Mouse (Mus musculus) layer of hippocampus, adult 2 months (tissue): Measurements from ENCODE around the gene Gm11569. TPM values are rescaled to one million over a fixed set of nuclear protein-coding genes. Genes with fewer than 3 reads are reported as not detected.
"Not testable (repeated sequence)": the region's sequence is repeated elsewhere in the genome, so short reads cannot be mapped to it uniquely, and the experiment has no call there.

Source experiments
- DNase-seq, 2 experiments: peaks; one replicate each; pipeline ENCODE4 v3.0.0; 2022; ENCODE audit warnings: low spot score in 2 of 2
- H3K27ac ChIP-seq: fragments of 200-600 bp; 2 replicates; pipeline ENCODE4 v1.8.1; 2022
- H3K4me3 ChIP-seq: fragments of 200-600 bp; 2 replicates; pipeline ENCODE4 v1.8.1; 2022; ENCODE audit warnings: mild to moderate bottlenecking
- CTCF ChIP-seq: fragments of 200-600 bp; conservative IDR thresholded peaks from 2 replicates; pipeline ENCODE4 v1.8.1; 2022; ENCODE audit warnings: antibody characterized with exemption, mild to moderate bottlenecking, moderate library complexity
- long read RNA-seq, 2 experiments: library from polyadenylated mRNA; stranded (forward); transcript quantifications; one replicate each; pipeline ENCODE4 v2.0.0; 2021; ENCODE audit warnings: borderline mapping rate in 2 of 2
- total RNA-seq, 2 experiments: library from RNA; stranded (reverse); gene quantifications; 2 replicates each; pipeline ENCODE4 v1.2.3; 2021

Gm11569 gene
- total RNA-seq, result not detected
- long read RNA-seq, experiment 1, result 0 reads
- long read RNA-seq, experiment 2, result 0 reads

DNA sequence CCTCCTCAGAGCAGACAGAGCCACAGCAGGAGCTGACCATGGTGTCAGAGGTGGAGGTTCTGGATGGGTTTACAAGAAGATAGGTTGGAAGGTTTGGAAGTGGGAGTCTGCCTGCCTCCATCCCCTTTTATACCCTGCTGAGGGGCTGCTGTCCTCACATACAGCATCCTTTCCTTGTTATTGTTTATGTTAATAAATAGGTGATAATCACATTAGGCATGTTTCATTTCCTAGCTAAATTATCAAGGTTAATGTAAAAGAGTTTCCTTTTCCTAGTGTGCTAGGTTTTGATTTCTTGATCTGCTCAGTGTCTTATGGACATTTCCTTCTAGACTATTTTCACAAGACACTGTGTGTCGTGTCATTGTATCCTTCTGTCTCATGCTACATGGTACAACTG, at the start of gene Gm11569:
Gene Gm11569, minus strand, starts transcription at position 101 of the 400 bp plus-strand sequence.
- not testable (repeated sequence) for H3K27ac ChIP-seq, DNase-seq, H3K4me3 ChIP-seq

- TF ChIP-seq CTCF, result no peak
- DNase-seq, result no peak
- H3K4me3 ChIP-seq, result no peak overlapping the region
- no peak overlapping the region for H3K27ac ChIP-seq
These were observed 48.0 kb upstream of the Gm11569 start for GRCm38 (mm10) chr11:99846746-99847145.

DNA sequence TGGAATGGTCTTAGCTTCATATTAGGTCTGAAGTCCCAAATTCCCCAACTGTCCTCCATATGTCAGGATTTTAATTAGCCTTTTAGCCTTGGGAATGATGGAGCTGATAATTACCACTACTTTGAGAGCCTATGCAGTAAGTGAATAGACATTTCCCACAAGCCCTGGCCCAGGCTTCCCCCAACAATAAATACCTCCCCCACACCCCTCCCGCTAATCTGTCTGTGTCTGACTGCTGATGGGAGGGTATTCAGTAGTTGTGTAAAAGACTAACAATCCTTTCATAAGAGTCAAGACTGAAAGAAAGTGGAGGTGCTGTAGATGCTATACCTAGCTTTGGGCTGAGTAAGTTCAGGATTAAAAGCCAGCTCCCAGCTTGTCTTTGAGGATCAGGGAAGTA, 43.5 kb upstream of the Gm11569 start:
- no peak for TF ChIP-seq CTCF
- no peak overlapping the region for H3K4me3 ChIP-seq
- no peak overlapping the region for H3K27ac ChIP-seq
- DNase-seq, result no peak

DNA sequence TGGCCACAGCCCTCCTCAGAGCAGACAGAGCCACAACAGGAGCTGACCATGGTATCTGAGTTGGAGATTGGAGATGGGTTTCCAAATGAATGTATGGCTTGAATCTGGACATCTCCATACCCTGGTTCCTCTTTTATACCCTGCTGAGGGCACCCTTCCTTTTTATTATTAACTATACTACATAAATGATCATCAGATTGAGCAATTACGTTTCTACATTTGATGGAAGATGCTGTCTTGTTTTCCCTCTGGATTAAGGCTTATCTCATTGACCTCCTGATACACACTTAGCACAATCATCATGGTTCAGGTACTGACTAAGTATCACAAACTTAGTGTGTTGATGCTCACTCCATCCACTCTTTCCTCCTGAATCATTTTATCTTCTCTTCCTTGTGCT, 39.2 kb upstream of the Gm11569 start, which contains the start of gene 2300003K06Rik:
Gene 2300003K06Rik, minus strand, starts transcription at position 101 of the 400 bp plus-strand sequence.
- no peak for DNase-seq
- no peak within 1 kb of the TSS for H3K4me3 ChIP-seq
- no peak for TF ChIP-seq CTCF
- no peak within 1 kb of the TSS for H3K27ac ChIP-seq

DNA sequence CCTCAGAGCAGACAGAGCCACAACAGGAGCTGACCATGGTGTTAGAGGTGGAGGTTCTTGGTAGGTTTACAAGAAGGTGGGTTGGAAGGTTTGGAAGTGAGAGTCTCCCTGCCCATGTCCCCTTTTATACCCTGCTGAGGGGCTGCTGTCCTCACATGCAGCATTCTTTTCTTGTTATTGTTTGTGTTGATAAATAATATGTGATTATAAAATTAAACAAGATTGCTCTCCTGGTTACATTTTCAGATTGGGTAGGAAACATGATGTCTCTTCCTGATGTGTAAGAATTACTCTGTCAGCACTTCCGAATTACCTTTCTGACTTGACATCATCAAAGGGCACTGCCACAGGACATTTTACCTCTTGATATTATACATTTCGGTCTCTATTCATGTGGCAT, 16.8 kb upstream of the Gm11569 start, which contains the start of gene Gm11564:
Gene Gm11564, minus strand, starts transcription at position 101 of the 400 bp plus-strand sequence.
- not testable (repeated sequence) for H3K27ac ChIP-seq, H3K4me3 ChIP-seq, DNase-seq

DNA sequence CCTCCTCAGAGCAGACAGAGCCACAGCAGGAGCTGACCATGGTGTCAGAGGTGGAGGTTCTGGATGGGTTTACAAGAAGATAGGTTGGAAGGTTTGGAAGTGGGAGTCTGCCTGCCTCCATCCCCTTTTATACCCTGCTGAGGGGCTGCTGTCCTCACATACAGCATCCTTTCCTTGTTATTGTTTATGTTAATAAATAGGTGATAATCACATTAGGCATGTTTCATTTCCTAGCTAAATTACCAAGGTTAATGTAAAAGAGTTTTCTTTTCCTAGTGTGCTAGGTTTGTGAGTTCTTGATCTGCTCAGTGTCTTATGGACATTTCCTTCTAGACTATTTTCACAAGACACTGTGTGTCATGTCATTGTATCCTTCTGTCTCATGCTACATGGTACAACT, 11.1 kb upstream of the Gm11569 start, which contains the start of gene Krtap4-13:
Gene Krtap4-13, minus strand, starts transcription at position 101 of the 400 bp plus-strand sequence.
- H3K27ac ChIP-seq, DNase-seq, H3K4me3 ChIP-seq: not testable (repeated sequence)

GRCm38 (mm10) chr11:99804346-99804745, 5.6 kb upstream of the Gm11569 start, which contains the start of gene Gm11554:
TSS of gene Gm11554 (minus strand) at chr11:99804446.
- DNase-seq, H3K4me3 ChIP-seq, H3K27ac ChIP-seq: not testable (repeated sequence)

- no peak within 1 kb of the TSS for H3K4me3 ChIP-seq
- no peak for TF ChIP-seq CTCF
- no peak within 1 kb of the TSS for H3K27ac ChIP-seq
- no peak for DNase-seq
These were observed 5.4 kb downstream of the Gm11569 start, which contains the start of gene Gm11596 for GRCm38 (mm10) chr11:99793367-99793766. TSS of gene Gm11596 (minus strand) at chr11:99793467.

DNA sequence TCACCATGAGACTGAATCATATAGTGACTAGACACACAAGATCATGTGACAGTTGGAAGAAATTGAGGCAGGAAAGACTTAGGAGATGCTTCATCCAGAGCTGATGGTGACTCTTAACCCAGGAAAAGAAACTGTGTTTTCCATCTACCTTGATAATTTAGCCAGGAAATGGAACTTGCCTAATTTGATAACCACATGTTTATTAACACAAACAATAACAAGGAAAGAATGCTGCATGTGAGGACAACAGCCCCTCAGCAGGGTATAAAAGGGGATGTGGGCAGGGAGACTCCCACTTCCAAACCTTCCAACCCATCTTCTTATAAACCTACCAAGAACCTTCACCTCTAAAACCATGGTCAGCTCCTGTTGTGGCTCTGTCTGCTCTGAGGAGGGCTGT, 13.8 kb downstream of the Gm11569 start, which contains the start of gene Krtap4-9:
Gene Krtap4-9, plus strand, starts transcription at position 301 of the 400 bp plus-strand sequence.
- not testable (repeated sequence) for DNase-seq, H3K27ac ChIP-seq, H3K4me3 ChIP-seq

DNA sequence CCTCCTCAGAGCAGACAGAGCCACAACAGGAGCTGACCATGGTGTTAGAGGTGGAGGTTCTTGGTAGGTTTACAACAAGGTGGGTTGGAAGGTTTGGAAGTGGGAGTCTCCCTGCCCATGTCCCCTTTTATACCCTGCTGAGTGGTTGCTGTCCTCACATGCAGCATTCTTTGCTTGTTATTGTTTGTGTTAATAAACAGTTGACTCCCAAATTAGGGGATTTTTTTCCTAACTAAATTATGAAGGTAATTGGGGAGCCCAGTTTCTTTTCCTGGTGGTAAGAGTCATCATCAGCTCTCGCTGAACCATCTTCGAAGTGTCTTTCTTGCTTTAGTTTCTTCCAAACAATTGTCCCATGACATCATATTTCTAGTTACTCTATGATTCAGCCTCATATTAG, 18.1 kb downstream of the Gm11569 start, which contains the start of gene Krtap4-8:
Gene Krtap4-8, minus strand, starts transcription at position 101 of the 400 bp plus-strand sequence.
- no peak within 1 kb of the TSS for H3K4me3 ChIP-seq
- H3K27ac ChIP-seq, result no peak within 1 kb of the TSS
- TF ChIP-seq CTCF, result no peak
- no peak for DNase-seq

DNA sequence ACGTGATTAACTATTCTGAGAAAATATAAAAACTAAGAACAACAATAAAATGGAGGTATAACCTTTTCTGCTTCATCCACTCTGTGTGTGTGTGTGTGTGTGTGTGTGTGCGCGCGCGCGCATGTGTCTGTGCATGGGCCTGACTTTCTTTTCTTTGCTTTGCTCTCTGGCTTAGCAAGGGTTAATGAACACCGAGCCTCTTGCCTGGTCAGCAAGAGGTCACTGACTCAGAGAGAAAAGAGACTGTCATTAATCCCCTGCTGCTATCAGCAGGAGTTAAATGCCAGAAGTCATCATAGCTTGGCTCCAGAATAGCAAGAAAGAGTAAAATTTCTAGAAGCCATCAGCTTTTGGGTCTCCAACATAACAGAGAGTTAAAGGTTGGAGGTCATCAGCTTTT, 20.3 kb downstream of the Gm11569 start:
- no peak for TF ChIP-seq CTCF
- Histone ChIP-seq H3K27ac (no peak overlapping the region), H3K4me3 (no peak overlapping the region)
- no peak for DNase-seq

GRCm38 (mm10) chr11:99772813-99773212, 25.9 kb downstream of the Gm11569 start, which contains the start of gene Gm11595:
TSS of gene Gm11595 (minus strand) at chr11:99772913.
- not testable (repeated sequence) for DNase-seq

DNA sequence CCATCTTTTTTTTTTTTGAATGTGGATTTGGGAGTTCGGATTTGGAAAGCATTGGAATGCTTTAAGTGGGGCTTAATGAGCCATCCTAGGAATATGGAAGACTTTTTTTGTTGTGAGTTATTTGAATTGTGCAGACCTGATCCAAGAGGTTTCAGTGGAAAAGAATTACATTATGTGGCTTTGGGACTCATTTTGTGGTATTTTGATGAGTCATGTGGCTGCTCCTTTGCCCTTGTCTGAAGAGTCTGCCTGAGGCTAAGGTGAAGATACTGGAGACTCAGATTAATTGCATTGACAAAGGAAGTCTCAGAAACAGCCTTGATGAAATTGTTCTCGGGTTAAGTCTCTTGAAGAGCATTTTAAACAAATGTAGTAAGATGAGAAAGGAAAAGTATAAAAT, 30.3 kb downstream of the Gm11569 start:
- no peak for TF ChIP-seq CTCF

More at GRCm38 (mm10) chr11:99772813-99773212, 25.9 kb downstream of the Gm11569 start, which contains the start of gene Gm11595:
- not testable (repeated sequence) for H3K27ac ChIP-seq, H3K4me3 ChIP-seq

GRCm38 (mm10) chr11:99758877-99759276, 39.9 kb downstream of the Gm11569 start:
- TF ChIP-seq CTCF, result no peak
- DNase-seq, result no peak
- Histone ChIP-seq H3K27ac (no peak overlapping the region), H3K4me3 (no peak overlapping the region)

More for the DNA sequence above, 30.3 kb downstream of the Gm11569 start:
- no peak for DNase-seq
- Histone ChIP-seq H3K4me3 (no peak overlapping the region), H3K27ac (no peak overlapping the region)

Other genes starting within 250 kb of the Gm11569 start
- not detected for gene Krtap3-3, start 248.1 kb downstream of the Gm11569 start, total RNA-seq
- not detected for gene Krtap3-2, start 242.1 kb downstream of the Gm11569 start, total RNA-seq
- not detected for gene Gm11939, start 239.5 kb downstream of the Gm11569 start, total RNA-seq
- gene Krtap3-1, start 232.3 kb downstream of the Gm11569 start, total RNA-seq, result not detected
- not detected for gene Krtap1-5, start 217.9 kb downstream of the Gm11569 start, total RNA-seq
- not detected for gene Krtap1-4, start 215.3 kb downstream of the Gm11569 start, total RNA-seq
- gene Krtap1-3, start 207.6 kb downstream of the Gm11569 start, total RNA-seq, result not detected
- not detected for gene Krtap9-3, start 200.8 kb downstream of the Gm11569 start, total RNA-seq
- not detected for gene Gm11938, start 195.6 kb downstream of the Gm11569 start, total RNA-seq
- not detected for gene Gm11937, start 188.7 kb downstream of the Gm11569 start, total RNA-seq
- gene Krtap2-4, start 184.1 kb downstream of the Gm11569 start, total RNA-seq, result not detected
- gene Gm11562, start 178.5 kb downstream of the Gm11569 start, total RNA-seq, result not detected
- gene Krtap4-1, start 170.7 kb downstream of the Gm11569 start, total RNA-seq, result not detected
- not detected for gene Krtap4-2, start 163.8 kb downstream of the Gm11569 start, total RNA-seq
- gene Krtap4-7, start 154.8 kb downstream of the Gm11569 start, total RNA-seq, result not detected
- gene Gm11555, start 148.7 kb downstream of the Gm11569 start, total RNA-seq, result not detected
- gene Gm11563, start 140.0 kb downstream of the Gm11569 start, total RNA-seq, result not detected
- gene Krtap4-6, start 133.0 kb downstream of the Gm11569 start, total RNA-seq, result not detected
- not detected for gene Gm14190, start 108.2 kb downstream of the Gm11569 start, total RNA-seq
- not detected for gene Gm14180, start 64.6 kb downstream of the Gm11569 start, total RNA-seq
- not detected for gene Gm11595, start 26.0 kb downstream of the Gm11569 start, total RNA-seq
- gene Krtap4-8, start 18.2 kb downstream of the Gm11569 start, total RNA-seq, result not detected
- gene Krtap4-9, start 13.7 kb downstream of the Gm11569 start, total RNA-seq, result not detected
- not detected for gene Gm11596, start 5.5 kb downstream of the Gm11569 start, total RNA-seq
- gene Gm11554, start 5.5 kb upstream of the Gm11569 start, total RNA-seq, result not detected
- gene Krtap4-13, start 11.0 kb upstream of the Gm11569 start, total RNA-seq, result not detected
- gene Gm11564, start 16.7 kb upstream of the Gm11569 start, total RNA-seq, result not detected
- gene 2300003K06Rik, start 39.1 kb upstream of the Gm11569 start, total RNA-seq, result not detected
- not detected for gene Krtap4-16, start 52.7 kb upstream of the Gm11569 start, total RNA-seq
- gene Gm11568, start 59.0 kb upstream of the Gm11569 start, total RNA-seq, result not detected
- not detected for gene Gm11559, start 65.5 kb upstream of the Gm11569 start, total RNA-seq
- gene Krtap9-1, start 74.5 kb upstream of the Gm11569 start, total RNA-seq, result not detected
- gene Gm11567, start 80.3 kb upstream of the Gm11569 start, total RNA-seq, result not detected
- gene Krtap31-1, start 109.0 kb upstream of the Gm11569 start, total RNA-seq, result not detected
- not detected for gene Gm11565, start 115.8 kb upstream of the Gm11569 start, total RNA-seq
- gene Krtap31-2, start 137.4 kb upstream of the Gm11569 start, total RNA-seq, result not detected
- gene Krtap9-5, start 149.5 kb upstream of the Gm11569 start, total RNA-seq, result not detected
- not detected for gene Krtap29-1, start 180.1 kb upstream of the Gm11569 start, total RNA-seq
- not detected for gene Krtap16-1, start 187.7 kb upstream of the Gm11569 start, total RNA-seq
- gene Krtap17-1, start 195.1 kb upstream of the Gm11569 start, total RNA-seq, result not detected
- gene Krt33a, start 217.3 kb upstream of the Gm11569 start, total RNA-seq, result not detected
- not detected for gene Krt33b, start 230.9 kb upstream of the Gm11569 start, total RNA-seq
- gene Krt34, start 242.6 kb upstream of the Gm11569 start, total RNA-seq, result not detected